Mouse (Mus musculus): Measurements from ENCODE around the gene Tmsb4x. TPM values are rescaled to one million over a fixed set of nuclear protein-coding genes. Genes with fewer than 3 reads are reported as not detected.

The Tmsb4x gene
- 807 TPM for polyA plus RNA-seq (2014; fragmentation: Illumina TruSeq; extraction: RNeasy Lipid Tissue Mini Kit (QIAGEN cat#74804); ENCODE audit: low read depth, low replicate concordance)

DNA sequence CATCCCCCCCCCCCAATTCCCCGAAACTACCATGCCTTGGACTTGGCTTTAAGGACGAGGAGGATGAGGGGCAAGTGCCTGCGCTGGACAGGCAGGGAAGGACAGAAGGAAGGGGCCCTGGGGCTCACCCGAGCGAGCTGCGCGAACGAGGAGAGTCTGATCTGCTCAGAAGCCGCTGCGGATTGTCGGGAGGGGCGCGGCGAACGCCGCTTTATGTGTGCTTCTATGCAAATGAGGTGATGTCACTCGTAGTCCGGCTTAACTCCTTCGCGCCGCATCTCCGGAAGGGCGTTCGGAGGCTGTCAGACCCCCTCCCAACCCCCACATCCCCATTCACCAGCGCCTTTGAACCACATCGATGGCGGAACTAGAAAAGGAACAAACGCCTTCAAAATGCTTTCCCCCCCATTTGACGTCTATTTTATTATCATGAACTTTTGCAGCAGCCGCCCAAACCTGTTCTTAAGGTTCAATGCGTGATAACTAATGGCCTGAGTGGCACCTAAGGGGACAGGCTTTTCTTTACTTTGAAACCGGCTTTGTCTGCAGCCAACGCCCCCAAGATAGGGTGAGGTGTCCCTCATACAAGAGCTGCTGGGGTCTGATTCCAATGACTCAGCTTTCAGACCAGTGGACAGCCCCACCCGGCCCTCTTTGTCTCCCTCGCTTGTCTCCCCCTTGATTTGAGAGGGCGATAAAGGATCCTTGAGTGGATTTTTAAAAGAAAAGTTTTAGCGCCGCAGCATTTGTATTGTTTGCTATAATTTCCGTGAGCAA is at the start of gene Tmsb4x:
TSS of gene Tmsb4x (minus strand) at position 338 of the 777 bp plus-strand sequence.

Other genes with a start within 250 kb of the Tmsb4x start
- gene Tlr8, start 55.0 kb upstream of the Tmsb4x start, polyA plus RNA-seq (2014; fragmentation: Illumina TruSeq; extraction: RNeasy Lipid Tissue Mini Kit (QIAGEN cat#74804); ENCODE audit: low read depth, low replicate concordance), result 0.89 TPM
- gene Tlr7, start 121.2 kb upstream of the Tmsb4x start, polyA plus RNA-seq (2014; fragmentation: Illumina TruSeq; extraction: RNeasy Lipid Tissue Mini Kit (QIAGEN cat#74804); ENCODE audit: low read depth, low replicate concordance), result 4.7 TPM
- 220 TPM for gene Prps2, start 173.4 kb upstream of the Tmsb4x start, polyA plus RNA-seq (2014; fragmentation: Illumina TruSeq; extraction: RNeasy Lipid Tissue Mini Kit (QIAGEN cat#74804); ENCODE audit: low read depth, low replicate concordance)

Data from kidney, adult 10 weeks (tissue).